Mouse (Mus musculus) left cerebral cortex, adult 8-10 months (tissue): ENCODE measurements around the gene Plvap. TPM values are rescaled to one million over a fixed set of nuclear protein-coding genes. Genes with fewer than 3 reads are reported as not detected.
A peak's percentile ranks its signal among the peaks of the same experiment; 100 is the strongest.
"Not testable (repeated sequence)": the region's sequence is repeated elsewhere in the genome, so short reads cannot be mapped to it uniquely, and the experiment has no call there.

ENCODE experiments used
- DNase-seq, 2 experiments: peaks; one replicate each; pipeline ENCODE4 v3.0.0; 2022; ENCODE audit warnings: low spot score in 2 of 2
- total RNA-seq, 4 experiments: library from RNA; stranded (reverse); gene quantifications; 2 replicates each; pipeline ENCODE4 v1.2.4; 2022

Plvap gene
- 10 to 100 TPM in 2 of 4 experiments, 1 to 10 TPM in 2; 7.0 to 11.7 (median 9.6) TPM for total RNA-seq

GRCm38 (mm10) chr8:71511644-71512043 is at the start of gene Plvap:
Gene Plvap (minus strand): TSS chr8:71511752.
- no peak for DNase-seq

- DNase-seq = no peak
Observed at GRCm38 (mm10) chr8:71560765-71561164, 49.2 kb upstream of the Plvap start.

GRCm38 (mm10) chr8:71560071-71560470 is 48.5 kb upstream of the Plvap start:
- no peak for DNase-seq

- DNase-seq = no peak
Observed at GRCm38 (mm10) chr8:71558958-71559690, 47.6 kb upstream of the Plvap start.

DNA sequence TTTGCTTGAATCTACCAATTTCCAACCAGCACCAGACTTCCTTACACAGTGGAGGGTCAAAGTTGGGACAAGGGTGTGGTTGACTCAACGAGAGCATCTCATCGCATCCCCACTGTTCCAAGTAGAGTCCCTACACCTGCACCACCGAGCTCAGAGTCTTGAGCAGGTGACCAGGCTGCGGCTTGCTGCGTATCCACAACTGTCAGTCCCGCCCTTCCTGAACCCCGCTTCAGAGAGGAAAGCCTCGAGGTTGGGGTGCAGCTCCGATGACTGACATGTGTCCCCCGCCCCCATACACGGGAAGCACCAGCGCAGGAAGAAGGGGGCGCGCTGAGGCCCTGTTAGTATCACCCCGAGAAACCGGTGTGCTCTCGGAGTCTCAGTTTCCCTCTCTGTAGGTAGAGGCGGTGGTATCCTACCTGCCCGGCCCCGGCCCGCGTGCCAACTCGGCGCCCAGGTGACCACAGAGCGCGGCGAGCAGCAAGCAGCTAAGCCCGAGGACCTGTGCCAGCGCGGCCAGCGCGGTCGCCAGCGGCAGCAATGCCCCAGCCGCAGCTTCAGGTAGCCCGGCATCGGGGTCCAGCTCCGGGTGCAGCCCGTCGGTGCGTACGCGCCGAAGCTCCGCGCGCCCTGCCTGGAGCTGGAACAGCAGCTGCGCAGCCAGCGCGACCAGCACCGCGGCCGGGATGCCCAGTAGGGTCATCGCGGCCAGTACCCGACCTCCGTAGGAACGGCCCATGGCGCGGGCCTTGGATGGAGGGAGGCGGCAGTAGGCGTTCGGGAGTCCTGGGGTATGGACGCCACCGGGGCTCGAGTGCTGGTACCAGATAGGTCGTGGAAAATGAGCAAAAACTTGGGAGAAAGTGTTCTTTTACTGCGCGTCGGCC is 46.8 kb upstream of the Plvap start, which contains the start of gene Tmem221:
Gene Tmem221 (minus strand): TSS at position 801 of the 887 bp plus-strand sequence.
- DNase-seq = no peak

DNA sequence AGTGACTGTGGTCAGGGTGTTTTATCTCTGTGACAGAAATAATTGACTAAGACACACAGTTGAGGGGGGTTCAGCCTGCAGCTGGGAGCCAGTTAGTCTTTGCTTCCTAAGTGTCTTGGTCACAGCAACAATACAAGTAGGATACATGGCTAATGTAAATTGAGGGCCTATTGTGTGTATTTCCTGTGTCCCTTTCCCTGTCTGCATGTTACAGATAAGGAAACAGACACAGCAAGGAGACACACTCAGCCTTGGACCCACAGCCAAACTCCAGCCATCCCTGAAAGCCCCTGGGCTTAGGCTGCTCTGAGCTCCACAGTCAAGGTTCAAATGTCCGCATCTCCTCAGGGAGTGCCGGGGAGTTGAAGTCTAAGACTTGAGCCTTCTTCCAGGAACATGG is 43.1 kb upstream of the Plvap start:
- DNase-seq = no peak

DNA sequence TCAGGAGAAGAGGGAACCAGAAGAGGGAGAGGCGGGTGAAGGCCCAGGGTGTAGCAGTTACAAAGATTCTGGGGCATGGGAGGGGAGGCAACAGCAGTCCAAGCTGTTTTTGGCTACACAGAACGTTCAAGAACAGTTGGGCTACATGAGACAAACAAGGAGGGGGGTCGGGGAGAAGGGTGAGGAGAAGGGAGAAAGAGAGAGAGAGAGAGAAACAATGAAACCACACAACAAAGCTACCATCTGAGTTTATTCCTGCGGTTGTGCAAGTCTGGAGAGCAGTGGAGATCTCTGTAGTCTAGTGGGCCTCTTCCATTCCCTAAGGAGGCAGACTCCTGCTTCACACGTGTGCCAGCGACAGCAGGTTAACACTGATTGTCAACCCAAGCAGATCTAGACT is 42.4 kb upstream of the Plvap start:
- DNase-seq = no peak

- no peak for DNase-seq
Observed at GRCm38 (mm10) chr8:71552770-71553169, 41.2 kb upstream of the Plvap start.

DNA sequence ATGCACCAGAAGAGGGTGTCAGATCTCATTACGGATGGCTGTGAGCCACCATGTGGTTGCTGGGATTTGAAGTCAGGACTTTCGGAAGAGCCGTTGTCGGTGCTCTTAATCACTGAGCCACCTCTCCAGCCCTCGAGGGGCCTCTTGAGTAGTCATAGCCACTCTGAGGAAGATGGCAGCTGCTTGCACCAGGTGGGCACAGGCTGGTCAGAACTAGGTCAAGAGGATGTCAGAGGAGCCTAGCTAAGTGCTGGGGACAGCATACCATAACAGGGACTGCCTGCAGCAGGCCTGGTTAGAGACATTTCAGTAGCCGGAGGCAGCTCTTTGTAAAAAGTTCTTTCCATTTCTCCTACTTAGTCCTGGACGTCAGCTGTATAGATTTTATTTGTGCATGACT is 39.2 kb upstream of the Plvap start:
- DNase-seq = no peak

DNA sequence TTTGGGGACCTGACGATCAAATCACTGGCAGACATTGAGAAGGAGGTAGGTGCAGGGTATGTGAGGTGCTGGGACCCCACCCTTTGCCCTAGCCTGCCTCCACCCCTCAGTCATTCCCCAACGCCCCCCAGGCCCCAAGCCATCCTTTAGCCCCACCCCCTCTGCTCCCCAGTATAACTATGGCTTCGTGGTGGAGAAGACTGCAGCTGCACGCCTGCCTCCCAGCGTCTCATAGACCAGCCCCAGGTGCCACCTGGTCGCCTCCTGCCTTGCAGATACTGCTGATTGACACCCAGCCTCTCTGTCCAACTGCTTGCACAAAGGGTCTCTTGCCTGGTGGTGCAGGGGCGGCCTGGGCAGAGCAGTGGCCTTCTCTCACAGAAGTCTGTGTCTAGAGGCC is 36.0 kb upstream of the Plvap start:
- DNase-seq = no peak

DNA sequence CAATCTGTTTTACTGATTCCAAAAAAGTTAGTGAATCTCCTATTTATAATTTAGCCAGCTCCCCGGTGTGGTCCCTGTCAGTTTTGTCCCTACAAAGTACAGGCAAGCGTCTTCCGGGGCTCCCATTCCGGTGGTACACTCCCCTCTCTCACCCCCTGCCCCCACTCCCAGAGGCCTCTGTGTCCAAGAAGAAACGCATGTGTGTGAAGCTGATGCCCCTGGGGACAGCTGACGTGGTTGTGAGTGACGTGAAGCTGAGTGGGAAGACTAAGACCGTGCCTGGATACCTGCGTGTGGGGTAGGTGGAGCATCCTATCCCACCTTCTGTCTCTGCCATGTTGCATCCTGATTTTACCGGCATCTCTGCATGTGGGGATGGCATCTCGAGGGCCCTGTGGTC is 33.5 kb upstream of the Plvap start:
- DNase-seq = no peak

- DNase-seq = no peak
Observed at GRCm38 (mm10) chr8:71543755-71544154, 32.2 kb upstream of the Plvap start.

- DNase-seq = peak; percentile 80 to 99
Observed at GRCm38 (mm10) chr8:71542632-71543343, 31.2 kb upstream of the Plvap start, which contains the start of gene Mvb12a. Gene Mvb12a (plus strand): TSS chr8:71542922.

DNA sequence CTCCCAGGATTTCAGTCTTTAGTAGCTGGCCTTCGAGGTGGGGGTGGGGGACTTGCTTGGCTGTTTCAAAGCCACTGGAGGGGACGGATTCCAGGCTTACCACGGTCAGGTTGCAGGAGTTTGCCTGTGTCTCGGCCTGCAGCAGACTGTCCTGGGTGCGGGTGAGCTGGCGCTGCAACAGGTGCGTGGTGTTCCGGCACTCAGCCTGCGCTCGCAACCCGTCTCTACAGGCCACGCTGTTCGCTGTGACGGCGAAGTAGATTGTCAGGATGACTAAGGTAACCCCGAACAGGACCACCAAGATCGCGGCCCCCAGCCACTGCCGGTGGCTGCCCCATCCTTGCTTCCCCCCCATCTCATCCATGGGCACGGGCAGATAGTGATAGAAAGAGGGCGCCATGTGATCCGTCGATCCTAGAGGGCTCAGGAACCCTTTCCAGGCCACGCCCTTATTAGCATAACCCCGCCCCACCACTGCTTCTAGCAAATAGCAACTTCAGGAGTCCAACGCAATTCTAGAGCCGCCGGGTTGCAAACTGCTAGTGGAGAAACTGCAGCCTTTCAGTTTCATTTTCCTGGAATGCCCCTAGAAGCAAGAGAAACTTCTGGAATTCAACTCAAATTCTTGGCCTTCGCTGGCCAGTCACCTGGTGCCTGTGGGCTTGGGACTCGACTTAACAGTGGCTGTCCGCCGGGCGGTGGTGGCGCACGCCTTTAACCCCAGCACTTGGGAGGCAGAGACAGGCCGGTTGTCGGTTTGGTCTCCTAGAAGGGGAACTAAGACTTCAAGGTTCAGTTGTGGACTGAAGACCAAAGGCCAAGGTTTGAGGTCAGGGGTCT is 25.7 kb upstream of the Plvap start, which contains the start of gene Bst2:
Gene Bst2 (minus strand): TSS at position 429 of the 840 bp plus-strand sequence.
- DNase-seq = no peak

DNA sequence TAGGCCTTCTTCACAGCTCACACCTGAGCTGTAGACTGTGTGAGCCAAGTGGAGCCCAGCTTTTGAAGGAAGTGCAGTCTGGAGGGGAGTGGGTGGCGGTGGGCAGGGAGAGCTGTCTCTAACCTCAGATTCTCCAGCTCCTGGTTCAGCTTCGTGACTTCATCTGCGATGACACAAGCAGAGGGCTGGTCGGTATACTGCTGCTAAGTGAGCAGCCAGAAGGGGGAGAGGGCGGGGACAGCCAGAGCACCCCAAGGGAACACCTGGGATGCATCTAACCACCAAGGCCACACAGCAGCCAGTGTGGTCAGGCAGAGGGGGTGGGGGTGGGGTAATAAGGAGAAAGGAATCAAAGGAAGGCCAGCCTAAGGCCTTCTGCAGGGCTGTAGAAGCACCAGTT is 24.1 kb upstream of the Plvap start:
- DNase-seq = no peak

DNA sequence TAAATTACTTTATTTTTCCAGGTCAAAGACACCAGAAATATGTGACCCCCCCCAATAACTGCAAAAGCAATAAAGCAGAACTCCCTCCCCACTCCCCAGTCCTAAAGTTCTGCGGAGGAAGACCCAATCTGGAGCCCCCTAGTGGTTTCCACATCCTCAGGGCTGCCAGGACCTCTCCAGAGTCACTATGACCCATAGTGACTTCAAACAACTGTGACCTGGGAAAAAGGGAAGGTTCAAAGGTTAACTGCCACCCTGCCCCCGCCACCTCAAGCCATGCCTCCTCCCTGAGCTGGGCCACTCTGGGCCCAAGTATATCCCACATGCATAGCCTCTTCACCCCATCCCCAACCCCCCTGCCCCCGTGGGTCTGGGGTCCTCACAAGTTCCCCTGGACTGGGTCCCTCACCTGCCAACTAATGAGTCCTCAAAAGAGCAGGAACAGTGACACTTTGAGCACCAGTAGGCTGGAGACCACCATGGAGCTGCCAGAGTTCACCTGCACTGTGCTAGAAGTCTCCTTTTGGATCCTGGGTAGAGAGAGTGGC is 22.8 kb upstream of the Plvap start:
- no peak for DNase-seq

DNA sequence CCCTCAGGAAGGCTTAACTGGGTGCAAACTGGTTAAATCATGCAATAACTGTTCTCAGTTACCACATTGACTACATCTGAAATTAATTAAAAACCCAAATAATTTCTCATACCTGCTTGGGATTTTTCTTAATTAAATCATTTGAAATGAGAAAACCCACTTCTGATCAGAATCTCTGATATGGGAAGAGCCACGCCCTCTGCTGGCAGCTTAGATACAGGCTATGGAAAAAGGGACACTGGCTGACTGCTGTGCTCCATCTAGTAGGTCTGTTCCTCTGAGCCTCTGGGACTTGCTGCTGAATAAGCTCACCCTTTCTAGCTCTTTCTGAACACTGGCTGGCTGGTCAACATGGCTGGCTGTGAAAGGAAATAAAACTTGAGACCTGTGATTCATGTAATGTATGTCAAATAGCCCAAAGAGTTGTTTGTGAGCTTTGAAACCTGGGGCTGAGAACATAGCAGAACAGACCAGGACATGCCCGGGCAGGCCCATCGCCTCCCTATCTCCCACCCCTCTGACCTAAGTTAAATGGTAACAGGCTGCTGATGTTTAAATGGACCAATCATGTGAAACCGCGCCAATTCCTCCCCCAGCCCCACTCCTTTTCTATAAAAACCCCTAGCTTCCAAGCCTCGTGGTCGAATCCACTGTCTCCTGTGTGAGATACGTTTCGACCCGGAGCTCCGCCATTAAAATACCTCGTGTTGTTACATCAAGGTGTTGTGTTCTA is 19.3 kb upstream of the Plvap start:
- DNase-seq = not testable (repeated sequence)

DNA sequence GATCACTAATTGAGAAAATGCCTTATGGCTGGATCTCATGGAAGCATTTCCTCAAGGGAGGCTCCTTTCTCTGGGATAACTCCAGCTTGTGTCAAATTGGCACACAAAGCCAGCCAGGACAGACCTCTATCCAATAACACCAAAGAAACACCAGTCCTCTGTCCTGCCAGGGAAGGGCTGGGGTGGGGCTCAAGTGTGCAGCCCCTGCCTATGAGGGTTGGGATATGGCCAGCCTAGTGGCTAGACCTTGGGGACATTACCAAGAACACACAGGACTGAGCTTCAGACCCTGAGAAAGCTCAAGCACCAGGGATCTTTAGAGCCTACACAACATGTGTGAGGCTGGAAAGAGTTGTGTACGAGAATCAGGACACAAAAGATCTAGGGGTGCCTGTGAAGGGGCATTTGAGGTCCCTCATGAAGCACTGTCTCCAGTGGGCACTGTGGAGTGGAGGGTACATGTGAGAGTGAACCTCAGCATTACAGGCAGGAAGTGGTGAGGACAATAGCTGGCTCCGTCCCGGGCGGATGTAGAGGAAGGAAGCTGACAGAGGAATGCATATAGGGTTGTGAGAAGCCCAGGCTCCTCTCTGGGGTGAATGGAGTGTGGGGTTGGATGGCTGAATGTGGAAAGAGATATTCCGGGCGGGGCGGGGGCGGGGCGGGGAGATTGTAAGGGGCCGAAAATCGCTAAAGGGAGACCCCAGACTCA is 17.0 kb upstream of the Plvap start:
- DNase-seq = no peak
